Mouse (Mus musculus) kidney, embryonic 16.5 days (tissue): Measurements from ENCODE around the gene Emc4. TPM values are rescaled to one million over a fixed set of nuclear protein-coding genes. Genes with fewer than 3 reads are reported as not detected.

ENCODE experiments used
- ATAC-seq: fragments of 200-750 bp; cut with Nextera tagmentation; 2 replicates; pipeline ENCODE4 v1.8.0; 2017; ENCODE audit warnings: moderate TSS enrichment; ENCODE audit not compliant: low FRiP score, low TSS enrichment
- H3K27ac ChIP-seq: fragments of 300-500 bp; sonication (generic); 2 replicates; pipeline ENCODE4 v1.5.1; 2014; ENCODE audit warnings: low read length
- H3K27me3 ChIP-seq: fragments of 300-500 bp; sonication (generic); 2 replicates; pipeline ENCODE4 v1.6.1; 2014; ENCODE audit warnings: low read length, control low read depth, mixed read lengths; ENCODE audit not compliant: insufficient read depth
- H3K36me3 ChIP-seq: fragments of 300-500 bp; sonication (generic); 2 replicates; pipeline ENCODE4 v1.6.1; 2014; ENCODE audit warnings: low read length, control low read depth, mixed read lengths; ENCODE audit not compliant: insufficient read depth
- H3K4me1 ChIP-seq: fragments of 300-500 bp; sonication (generic); 2 replicates; pipeline ENCODE4 v1.6.1; 2014; ENCODE audit warnings: low read length, control low read depth, mixed read lengths; ENCODE audit not compliant: insufficient read depth
- H3K4me2 ChIP-seq: fragments of 300-500 bp; sonication (generic); replicated peaks from 2 replicates; pipeline ENCODE4 v1.6.1; 2014; ENCODE audit warnings: low read depth, low read length
- H3K4me3 ChIP-seq: fragments of 300-500 bp; sonication (generic); 2 replicates; pipeline ENCODE4 v1.5.1; 2014; ENCODE audit warnings: mild to moderate bottlenecking, low read length
- H3K9ac ChIP-seq: fragments of 300-500 bp; sonication (generic); replicated peaks from 2 replicates; pipeline ENCODE4 v1.6.1; 2014; ENCODE audit warnings: low read length
- H3K9me3 ChIP-seq: fragments of 300-500 bp; sonication (generic); 2 replicates; pipeline ENCODE4 v1.6.1; 2016; ENCODE audit warnings: low read length, control low read depth
- WGBS: fragments of 180-500 bp; shearing (Covaris S2); extraction: QIAGEN DNeasy Blood & Tissue Kit; methylation state at CpG from one replicate; pipeline ENCODE4 v1.1.7; 2014; 5-methylcytosine and 5-hydroxymethylcytosine counted together
- polyA plus RNA-seq: library from polyadenylated mRNA; unstranded; fragments of >200 nt; fragmentation: Nextera tagmentation; extraction: Ambion mirVana; gene quantifications from 2 replicates; pipeline ENCODE4 v1.2.1, GENCODE M21; 2015

Gene Emc4
- 129 and 139 TPM in 2 replicates for polyA plus RNA-seq

DNA sequence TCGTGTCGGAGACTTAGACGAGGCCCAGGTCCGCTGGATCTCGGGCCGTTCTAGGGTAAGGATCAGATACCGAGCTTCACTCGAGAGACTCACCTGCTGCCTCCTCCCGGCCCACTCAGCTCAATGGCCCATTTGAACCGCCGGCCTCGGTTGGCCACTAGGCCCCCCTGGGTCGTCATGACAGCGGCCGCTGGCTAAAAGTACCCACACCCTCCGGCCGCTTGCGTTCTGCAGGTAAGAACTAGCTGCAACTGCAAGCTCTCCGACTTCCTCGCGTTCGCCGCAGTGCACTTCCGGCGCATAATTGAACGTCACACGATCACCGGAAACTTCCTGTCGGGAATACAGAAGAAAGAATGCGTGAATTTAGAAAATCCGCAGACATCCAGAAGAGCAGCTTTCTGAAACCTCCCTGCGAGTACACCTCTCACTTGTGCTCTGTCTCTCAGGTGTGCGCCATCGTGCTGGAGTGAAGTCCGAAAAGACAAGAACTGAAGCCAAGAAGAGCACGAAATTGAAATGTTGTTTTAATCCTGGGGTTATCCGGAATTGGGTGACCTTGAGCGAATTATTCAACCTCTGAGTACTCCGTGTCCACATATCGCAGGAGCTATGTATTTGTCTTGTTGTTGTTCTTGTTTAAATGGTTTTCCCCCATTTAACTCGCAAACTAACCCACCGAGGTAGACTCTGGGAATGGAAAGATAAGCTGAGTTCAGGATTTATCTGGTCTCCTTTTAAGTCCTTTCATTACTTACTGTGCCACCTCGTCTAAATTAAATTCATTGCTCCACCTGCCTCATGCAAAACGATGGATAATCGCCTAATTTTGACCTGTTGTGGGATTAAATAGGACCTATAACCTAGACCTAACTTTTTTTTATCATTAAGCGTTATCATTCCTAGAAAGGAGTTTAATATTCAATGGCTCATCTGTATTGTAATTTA lies at the start of gene Emc4:
Gene Emc4 (minus strand): TSS at position 302 of the 948 bp plus-strand sequence.
- Histone ChIP-seq H3K9me3 (no peaks in the 10 kb centered on the region), H3K27ac (peak within 1 kb of the TSS; percentile 88), H3K4me2 (peak within 1 kb of the TSS; percentile 80), H3K36me3 (peaks cover 16% of the 10 kb centered on the region), H3K4me3 (peak within 1 kb of the TSS; percentile 70), H3K27me3 (no peaks in the 10 kb centered on the region), H3K9ac (peak within 1 kb of the TSS; percentile 77), H3K4me1 (peaks cover 9% of the 10 kb centered on the region)
- WGBS = 1% methylated on average over 46 of the region's 46 CpGs
- ATAC-seq = peak; percentile 90

DNA sequence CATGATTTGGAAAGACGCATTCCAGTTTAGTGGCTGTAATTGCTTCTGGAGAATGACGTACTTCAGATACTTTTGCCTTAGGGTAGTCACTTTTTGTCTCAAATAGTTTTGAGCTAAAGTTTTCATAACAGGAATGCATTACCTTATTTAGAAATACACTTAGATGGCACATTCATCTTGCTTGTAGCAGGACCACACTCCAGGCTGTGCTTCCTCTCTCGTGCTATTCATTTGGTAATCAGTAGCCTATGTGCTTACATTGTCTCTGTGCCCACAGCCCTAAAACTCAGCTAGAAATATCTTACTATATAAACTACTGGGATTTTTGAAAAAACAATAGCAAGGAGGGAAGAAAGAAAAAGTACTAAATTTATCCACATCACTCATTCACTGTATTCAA lies 39.2 kb upstream of the Emc4 start:
- no peak overlapping the region for H3K4me3 ChIP-seq
- H3K4me1 ChIP-seq = no peaks in the 10 kb centered on the region
- H3K36me3 ChIP-seq = peaks cover 25% of the 10 kb centered on the region
- no peaks in the 10 kb centered on the region for H3K27me3 ChIP-seq
- 88% methylated on average over 3 of the region's 3 CpGs for WGBS
- no peaks in the 10 kb centered on the region for H3K9me3 ChIP-seq
- no peak overlapping the region for H3K9ac ChIP-seq
- no peak for ATAC-seq
- H3K27ac ChIP-seq = no peak overlapping the region
- no peak overlapping the region for H3K4me2 ChIP-seq

DNA sequence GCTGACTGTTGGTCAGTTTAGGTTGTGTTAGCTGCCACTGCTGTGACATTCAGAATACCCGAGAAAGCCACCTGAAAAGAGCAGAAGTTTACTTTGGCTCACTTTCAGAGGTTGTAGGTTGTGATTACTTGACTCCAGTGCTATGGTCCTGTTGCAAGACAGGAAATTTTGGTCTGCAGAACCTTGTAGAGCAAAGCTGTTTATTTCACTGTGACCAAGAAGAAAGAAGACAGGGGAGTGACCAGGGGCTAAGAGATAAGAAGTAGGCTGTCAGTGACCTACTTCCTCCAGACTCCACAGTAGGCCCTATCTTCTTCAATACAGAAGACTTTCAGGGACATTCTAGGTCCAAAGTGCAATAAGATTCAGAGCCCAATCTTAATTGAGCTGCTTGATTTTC lies 28.8 kb upstream of the Emc4 start:
- Histone ChIP-seq H3K9me3 (no peaks in the 10 kb centered on the region), H3K4me1 (no peaks in the 10 kb centered on the region), H3K4me3 (no peak overlapping the region), H3K27ac (no peak overlapping the region), H3K27me3 (no peaks in the 10 kb centered on the region), H3K36me3 (no peaks in the 10 kb centered on the region; the same call in 1 of the 2 replicates), H3K4me2 (no peak overlapping the region), H3K9ac (no peak overlapping the region)
- no peak for ATAC-seq
- 44% methylated on average over 1 of the region's 1 CpGs for WGBS

DNA sequence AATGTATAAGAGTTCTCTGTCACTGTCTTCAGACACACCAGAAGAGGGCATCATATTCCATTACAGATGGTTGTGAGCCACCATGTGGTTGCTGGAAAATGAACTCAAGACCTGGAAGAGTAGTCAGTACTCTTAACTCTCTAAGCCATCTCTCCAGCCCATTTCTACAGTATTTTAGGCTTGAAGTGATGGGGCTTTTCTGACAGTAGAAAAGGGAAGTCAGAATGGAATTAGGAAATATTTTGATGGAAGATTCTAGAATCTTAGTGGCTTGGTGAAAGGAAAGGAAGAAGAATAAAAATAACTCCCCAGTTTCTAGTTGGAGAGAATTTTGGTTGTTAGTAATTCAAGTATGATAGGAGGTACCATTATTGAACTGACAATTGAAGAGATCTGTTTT lies 26.1 kb upstream of the Emc4 start:
- Histone ChIP-seq H3K4me1 (no peaks in the 10 kb centered on the region), H3K27me3 (no peaks in the 10 kb centered on the region), H3K4me2 (no peak overlapping the region), H3K9me3 (no peaks in the 10 kb centered on the region), H3K9ac (no peak overlapping the region), H3K4me3 (no peak overlapping the region), H3K36me3 (no peaks in the 10 kb centered on the region; the same call in 1 of the 2 replicates), H3K27ac (no peak overlapping the region)
- no peak for ATAC-seq

DNA sequence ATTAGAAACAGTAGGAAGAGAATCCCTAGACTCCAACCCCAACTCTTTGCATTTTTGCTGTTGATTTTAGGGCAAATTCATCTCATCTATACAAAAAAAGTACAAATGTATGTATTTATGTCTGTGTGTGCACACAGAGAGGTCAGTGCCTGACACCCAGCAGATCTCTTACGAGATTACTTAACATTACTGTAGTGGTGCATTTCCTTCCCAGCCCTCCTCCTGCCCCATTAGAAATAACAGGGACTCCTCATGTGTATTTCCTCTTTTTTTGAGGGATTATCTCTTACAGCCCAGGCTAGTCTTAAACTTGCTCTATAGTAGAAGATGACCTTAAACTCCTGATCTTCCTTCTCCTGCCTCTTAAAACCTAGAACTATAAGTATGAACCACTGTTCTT lies 24.9 kb upstream of the Emc4 start:
- 85% methylated on average over 1 of the region's 1 CpGs for WGBS

DNA sequence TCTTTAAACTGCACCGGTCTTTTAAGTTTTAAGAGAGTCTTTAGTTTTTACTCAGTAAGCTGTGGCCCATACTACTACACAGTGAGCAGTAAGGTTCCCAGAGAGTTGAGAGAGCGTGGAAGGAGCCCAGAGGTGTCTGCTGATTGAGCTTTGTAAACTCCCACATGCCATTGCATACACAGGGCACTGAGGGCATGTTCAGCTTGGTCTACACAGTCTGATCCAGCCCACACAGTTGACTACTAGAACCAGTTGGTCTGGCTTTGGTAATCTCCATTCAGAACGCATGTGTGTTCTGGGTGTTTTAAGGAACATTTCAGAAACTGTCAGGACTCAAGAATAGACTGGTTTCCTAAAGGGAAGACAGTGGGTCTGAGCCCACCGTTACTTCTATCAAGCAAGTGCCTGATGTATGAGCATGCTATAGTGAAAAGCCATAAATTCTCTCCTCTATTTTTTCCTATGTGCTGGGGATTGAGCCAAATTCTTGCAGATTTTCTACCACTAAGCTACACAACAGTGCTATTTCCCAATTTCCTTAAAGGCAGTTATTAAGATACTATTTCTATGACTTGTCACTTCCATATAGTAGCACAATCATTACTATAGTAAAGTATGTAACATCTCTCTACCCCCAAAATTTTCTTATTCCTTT lies 23.6 kb upstream of the Emc4 start:
- no peak overlapping the region for H3K9ac ChIP-seq
- H3K4me3 ChIP-seq = no peak overlapping the region
- 77% methylated on average over 4 of the region's 4 CpGs for WGBS
- H3K27ac ChIP-seq = no peak overlapping the region
- no peaks in the 10 kb centered on the region for H3K9me3 ChIP-seq
- H3K4me2 ChIP-seq = no peak overlapping the region
- no peaks in the 10 kb centered on the region for H3K27me3 ChIP-seq
- no peaks in the 10 kb centered on the region for H3K4me1 ChIP-seq
- no peaks in the 10 kb centered on the region; the same call in 1 of the 2 replicates for H3K36me3 ChIP-seq
- no peak; the same call in 1 of the 2 replicates for ATAC-seq

More for the DNA sequence above, 24.9 kb upstream of the Emc4 start:
- H3K27me3 ChIP-seq = no peaks in the 10 kb centered on the region
- H3K9ac ChIP-seq = no peak overlapping the region
- no peaks in the 10 kb centered on the region; the same call in 1 of the 2 replicates for H3K36me3 ChIP-seq
- ATAC-seq = no peak
- no peak overlapping the region for H3K4me3 ChIP-seq
- H3K4me1 ChIP-seq = no peaks in the 10 kb centered on the region
- no peak overlapping the region for H3K27ac ChIP-seq
- H3K4me2 ChIP-seq = no peak overlapping the region
- H3K9me3 ChIP-seq = no peaks in the 10 kb centered on the region

DNA sequence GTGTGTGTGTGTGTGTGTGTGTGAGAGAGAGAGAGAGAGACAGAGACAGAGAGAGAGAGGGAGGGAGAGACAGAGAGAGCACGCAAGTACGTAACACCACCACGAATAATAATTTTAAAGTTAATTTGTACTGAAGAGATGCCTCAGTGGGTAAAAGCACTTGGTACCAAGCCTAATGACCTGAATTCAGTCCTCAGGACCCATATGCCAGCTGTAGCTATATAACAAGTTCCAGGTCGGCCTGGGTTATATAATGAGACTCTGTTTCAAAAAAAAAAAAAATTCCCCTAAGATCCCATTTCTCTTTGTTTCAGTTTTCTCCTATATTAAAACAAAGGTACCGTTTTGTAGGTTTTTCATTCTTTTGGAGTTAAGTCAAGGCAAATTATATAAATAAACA lies 23.0 kb upstream of the Emc4 start:
- no peak for ATAC-seq
- Histone ChIP-seq H3K27ac (no peak overlapping the region), H3K9ac (no peak overlapping the region), H3K27me3 (no peaks in the 10 kb centered on the region), H3K9me3 (no peaks in the 10 kb centered on the region), H3K4me3 (no peak overlapping the region), H3K36me3 (no peaks in the 10 kb centered on the region; the same call in 1 of the 2 replicates), H3K4me1 (no peaks in the 10 kb centered on the region), H3K4me2 (no peak overlapping the region)
- WGBS = 90% methylated on average over 5 of the region's 5 CpGs

DNA sequence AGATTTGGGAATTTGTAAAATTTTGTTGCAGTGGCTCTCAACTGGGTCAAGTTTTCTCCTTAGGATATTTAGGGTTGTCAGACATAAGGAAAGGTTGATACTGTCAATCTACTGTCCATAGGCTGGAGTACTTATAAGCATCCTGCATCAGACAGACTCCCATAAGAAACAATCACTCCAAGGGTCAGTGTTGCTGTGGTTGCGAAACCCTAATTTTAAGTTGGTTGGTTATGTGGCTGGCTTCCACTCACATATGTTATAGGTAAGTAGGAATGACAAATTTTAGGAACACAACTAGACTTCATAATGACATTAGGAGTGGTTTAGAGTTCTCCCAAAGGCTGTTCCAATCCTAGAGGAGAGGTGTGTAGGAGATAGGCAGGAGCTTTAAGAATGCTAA lies 13.4 kb upstream of the Emc4 start:
- peaks cover 10% of the 10 kb centered on the region for H3K4me1 ChIP-seq
- no peak overlapping the region for H3K4me3 ChIP-seq
- no peak overlapping the region for H3K9ac ChIP-seq
- H3K36me3 ChIP-seq = no peaks in the 10 kb centered on the region
- H3K4me2 ChIP-seq = no peak overlapping the region
- 97% methylated on average over 1 of the region's 1 CpGs for WGBS
- no peak overlapping the region for H3K27ac ChIP-seq
- no peaks in the 10 kb centered on the region for H3K9me3 ChIP-seq
- ATAC-seq = no peak
- no peaks in the 10 kb centered on the region for H3K27me3 ChIP-seq

DNA sequence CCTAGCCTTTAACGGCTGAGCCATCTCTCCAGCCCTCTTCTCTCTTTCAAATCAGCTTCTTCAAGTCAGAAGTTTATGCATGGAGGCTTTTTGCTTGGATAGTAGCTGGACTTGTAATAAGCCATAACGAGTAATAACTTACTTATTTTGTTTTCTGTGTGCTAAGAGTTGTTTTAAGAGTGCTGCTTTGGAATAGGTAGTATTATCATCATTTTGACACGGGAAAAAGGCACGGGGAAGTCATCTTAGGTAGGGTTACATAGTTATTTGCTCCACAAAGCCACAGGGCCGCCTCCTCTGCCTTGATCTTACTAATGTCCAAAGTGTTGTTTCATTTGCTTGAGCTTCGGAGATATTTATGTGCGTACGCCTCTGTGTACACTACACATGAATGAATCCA lies 12.3 kb upstream of the Emc4 start:
- no peak overlapping the region for H3K27ac ChIP-seq
- peaks cover under 1% of the 10 kb centered on the region; the same call in 1 of the 2 replicates for H3K27me3 ChIP-seq
- peak overlapping the region; percentile 69 for H3K4me2 ChIP-seq

More for the DNA sequence above, 12.3 kb upstream of the Emc4 start:
- 21% methylated on average over 8 of the region's 8 CpGs for WGBS
- Histone ChIP-seq H3K36me3 (no peaks in the 10 kb centered on the region), H3K4me1 (peaks cover 10% of the 10 kb centered on the region), H3K9ac (peak overlapping the region; percentile 95), H3K4me3 (peak overlapping the region; percentile 94), H3K9me3 (no peaks in the 10 kb centered on the region)
- ATAC-seq = no peak
